Mouse (Mus musculus) forebrain, embryonic 16.5 days (tissue): ENCODE results near the gene 2410137M14Rik. TPM values are rescaled to one million over a fixed set of nuclear protein-coding genes. Genes with fewer than 3 reads are reported as not detected.
A peak's percentile ranks its signal among the peaks of the same experiment; 100 is the strongest.
"Not testable (repeated sequence)": the region's sequence is repeated elsewhere in the genome, so short reads cannot be mapped to it uniquely, and the experiment has no call there.

Experiments
- ATAC-seq: fragments of 200-750 bp; cut with Nextera tagmentation; 2 replicates; pipeline ENCODE4 v1.8.0; 2017; ENCODE audit warnings: mild to moderate bottlenecking, moderate library complexity
- H3K27ac ChIP-seq: fragments of 300-500 bp; sonication (generic); 2 replicates; pipeline ENCODE4 v1.5.1; 2014; ENCODE audit warnings: low read length, control low read depth
- H3K27me3 ChIP-seq: fragments of 300-500 bp; sonication (generic); replicated peaks from 2 replicates; pipeline ENCODE4 v1.6.1; 2014; ENCODE audit warnings: low read length; ENCODE audit not compliant: control insufficient read depth, insufficient read depth
- H3K36me3 ChIP-seq: fragments of 300-500 bp; sonication (generic); 2 replicates; pipeline ENCODE4 v1.6.1; 2014; ENCODE audit not compliant: control insufficient read depth, insufficient read depth
- H3K4me1 ChIP-seq: fragments of 300-500 bp; sonication (generic); replicated peaks from 2 replicates; pipeline ENCODE4 v1.6.1; 2014; ENCODE audit warnings: low read length; ENCODE audit not compliant: control insufficient read depth, insufficient read depth
- H3K4me2 ChIP-seq: fragments of 300-500 bp; sonication (generic); 2 replicates; pipeline ENCODE4 v1.6.1; 2014; ENCODE audit warnings: mild to moderate bottlenecking, low read length, control low read depth
- H3K4me3 ChIP-seq: fragments of 300-500 bp; sonication (generic); replicated peaks from 2 replicates; pipeline ENCODE4 v1.5.1; 2014; ENCODE audit warnings: mild to moderate bottlenecking, low read length, control low read depth
- H3K9ac ChIP-seq: fragments of 300-500 bp; sonication (generic); replicated peaks from 2 replicates; pipeline ENCODE4 v1.6.1; 2014; ENCODE audit warnings: low read depth, low read length, control low read depth
- H3K9me3 ChIP-seq: fragments of 300-500 bp; sonication (generic); 2 replicates; pipeline ENCODE4 v1.6.1; 2016; ENCODE audit warnings: low read length; ENCODE audit not compliant: control insufficient read depth
- WGBS: fragments of 180-500 bp; shearing (Covaris S2); extraction: QIAGEN DNeasy Blood & Tissue Kit; methylation state at CpG from one replicate; pipeline ENCODE4 v1.1.7; 2014; 5-methylcytosine and 5-hydroxymethylcytosine counted together
- polyA plus RNA-seq: library from polyadenylated mRNA; unstranded; fragments of >200 nt; fragmentation: Nextera tagmentation; extraction: Ambion mirVana; gene quantifications from 2 replicates; pipeline ENCODE4 v1.2.1, GENCODE M21; 2015

Gene 2410137M14Rik
- polyA plus RNA-seq: 0.25 TPM in 1 of 2 replicates, not detected in the other

GRCm38 (mm10) chr17:36981221-36981813 is at the start of gene 2410137M14Rik:
2410137M14Rik (minus strand) TSS chr17:36981237.
- WGBS: 10% methylated on average over 18 of the region's 18 CpGs
- no peak within 1 kb of the TSS for H3K4me3 ChIP-seq
- no peaks in the 10 kb centered on the region for H3K9me3 ChIP-seq
- no peaks in the 10 kb centered on the region for H3K4me1 ChIP-seq
- H3K9ac ChIP-seq: no peak within 1 kb of the TSS
- no peaks in the 10 kb centered on the region for H3K36me3 ChIP-seq
- no peak within 1 kb of the TSS for H3K4me2 ChIP-seq
- no peak for ATAC-seq
- no peak within 1 kb of the TSS for H3K27ac ChIP-seq
- H3K27me3 ChIP-seq: no peaks in the 10 kb centered on the region

- peak; percentile 9; the same call in 1 of the 2 replicates for ATAC-seq
- peaks cover 4% of the 10 kb centered on the region; the same call in 1 of the 2 replicates for H3K4me1 ChIP-seq
- H3K27me3 ChIP-seq: no peaks in the 10 kb centered on the region
- no peaks in the 10 kb centered on the region for H3K9me3 ChIP-seq
- H3K4me3 ChIP-seq: peak overlapping the region; percentile 50
- no peaks in the 10 kb centered on the region for H3K36me3 ChIP-seq
- H3K9ac ChIP-seq: peak overlapping the region; percentile 59
- WGBS: 59% methylated on average over 8 of the region's 8 CpGs
- peak overlapping the region; percentile 98 for H3K27ac ChIP-seq
- peak overlapping the region; percentile 44 for H3K4me2 ChIP-seq
Observed at GRCm38 (mm10) chr17:37029162-37029561, 48.1 kb upstream of the 2410137M14Rik start.

DNA sequence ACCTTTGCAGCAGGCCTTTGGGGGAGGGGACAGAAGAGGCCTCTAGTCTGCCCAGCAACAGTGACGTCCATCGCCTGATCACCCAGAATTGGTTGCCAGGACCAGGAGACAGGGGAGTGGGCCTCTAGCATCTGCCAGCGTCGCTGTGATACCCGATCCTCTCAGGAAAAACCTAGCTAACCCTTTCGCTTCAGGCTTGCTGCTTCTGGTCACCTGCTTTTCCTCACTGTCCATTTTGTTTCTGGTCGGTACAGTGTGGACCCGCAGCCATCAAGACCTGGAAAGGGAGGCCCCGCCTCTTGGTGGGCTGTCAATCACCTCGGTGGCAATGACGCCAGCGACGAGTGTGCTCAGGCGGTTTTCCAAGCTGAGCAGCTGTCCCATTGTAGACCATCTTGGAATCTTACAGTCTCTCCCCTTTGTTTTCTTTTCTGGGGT is 47.7 kb upstream of the 2410137M14Rik start:
- Histone ChIP-seq H3K4me2 (peak overlapping the region; percentile 44), H3K4me3 (peak overlapping the region; percentile 50), H3K9me3 (no peaks in the 10 kb centered on the region), H3K36me3 (no peaks in the 10 kb centered on the region), H3K4me1 (peaks cover 4% of the 10 kb centered on the region; the same call in 1 of the 2 replicates), H3K27me3 (no peaks in the 10 kb centered on the region), H3K27ac (peak overlapping the region; percentile 98), H3K9ac (peak overlapping the region; percentile 59)
- peak; percentile 98 for ATAC-seq
- 0% methylated on average over 14 of the region's 14 CpGs for WGBS

- ATAC-seq: peak; percentile 18
- H3K4me1 ChIP-seq: peaks cover 4% of the 10 kb centered on the region; the same call in 1 of the 2 replicates
- no peaks in the 10 kb centered on the region for H3K9me3 ChIP-seq
- peak overlapping the region; percentile 44 for H3K4me2 ChIP-seq
- peak overlapping the region; percentile 50 for H3K4me3 ChIP-seq
- H3K36me3 ChIP-seq: no peaks in the 10 kb centered on the region
- H3K27me3 ChIP-seq: no peaks in the 10 kb centered on the region
- H3K27ac ChIP-seq: peak overlapping the region; percentile 98
- H3K9ac ChIP-seq: peak overlapping the region; percentile 59
- WGBS: 3% methylated on average over 10 of the region's 10 CpGs
Observed at GRCm38 (mm10) chr17:37028212-37028611, 47.2 kb upstream of the 2410137M14Rik start.

GRCm38 (mm10) chr17:37027486-37027885 is 46.4 kb upstream of the 2410137M14Rik start:
- Histone ChIP-seq H3K9me3 (no peaks in the 10 kb centered on the region), H3K4me3 (no peak overlapping the region), H3K4me1 (peaks cover 4% of the 10 kb centered on the region; the same call in 1 of the 2 replicates), H3K4me2 (no peak overlapping the region), H3K27ac (peak overlapping the region; percentile 24; the same call in 1 of the 2 replicates), H3K9ac (no peak overlapping the region), H3K36me3 (no peaks in the 10 kb centered on the region), H3K27me3 (no peaks in the 10 kb centered on the region)
- ATAC-seq: no peak
- 97% methylated on average over 4 of the region's 4 CpGs for WGBS

DNA sequence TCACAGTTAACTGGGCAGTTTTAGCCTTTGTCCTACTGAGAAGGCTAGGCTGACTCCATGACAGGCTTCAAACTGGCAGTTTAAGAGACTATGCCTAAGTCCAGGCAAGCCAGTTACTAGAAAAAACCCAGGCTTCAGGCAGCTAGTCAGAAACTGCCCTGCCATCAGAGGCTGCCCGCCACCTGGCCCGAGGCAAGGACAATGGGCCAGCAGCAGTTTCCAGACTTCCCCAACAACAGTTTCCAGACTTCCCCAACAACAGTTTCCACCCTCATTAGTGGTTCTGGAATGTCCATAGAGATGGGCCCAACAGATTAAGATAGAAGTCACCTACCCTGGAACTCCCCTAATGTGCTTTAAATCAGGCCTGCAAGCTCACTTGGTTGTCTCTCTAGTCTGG is 45.4 kb upstream of the 2410137M14Rik start:
- ATAC-seq: no peak
- no peak overlapping the region for H3K27ac ChIP-seq
- H3K27me3 ChIP-seq: no peaks in the 10 kb centered on the region
- H3K9ac ChIP-seq: no peak overlapping the region
- H3K9me3 ChIP-seq: no peaks in the 10 kb centered on the region
- H3K36me3 ChIP-seq: no peaks in the 10 kb centered on the region
- H3K4me3 ChIP-seq: no peak overlapping the region
- 44% methylated on average over 2 of the region's 2 CpGs for WGBS
- H3K4me2 ChIP-seq: no peak overlapping the region
- peaks cover 4% of the 10 kb centered on the region; the same call in 1 of the 2 replicates for H3K4me1 ChIP-seq

DNA sequence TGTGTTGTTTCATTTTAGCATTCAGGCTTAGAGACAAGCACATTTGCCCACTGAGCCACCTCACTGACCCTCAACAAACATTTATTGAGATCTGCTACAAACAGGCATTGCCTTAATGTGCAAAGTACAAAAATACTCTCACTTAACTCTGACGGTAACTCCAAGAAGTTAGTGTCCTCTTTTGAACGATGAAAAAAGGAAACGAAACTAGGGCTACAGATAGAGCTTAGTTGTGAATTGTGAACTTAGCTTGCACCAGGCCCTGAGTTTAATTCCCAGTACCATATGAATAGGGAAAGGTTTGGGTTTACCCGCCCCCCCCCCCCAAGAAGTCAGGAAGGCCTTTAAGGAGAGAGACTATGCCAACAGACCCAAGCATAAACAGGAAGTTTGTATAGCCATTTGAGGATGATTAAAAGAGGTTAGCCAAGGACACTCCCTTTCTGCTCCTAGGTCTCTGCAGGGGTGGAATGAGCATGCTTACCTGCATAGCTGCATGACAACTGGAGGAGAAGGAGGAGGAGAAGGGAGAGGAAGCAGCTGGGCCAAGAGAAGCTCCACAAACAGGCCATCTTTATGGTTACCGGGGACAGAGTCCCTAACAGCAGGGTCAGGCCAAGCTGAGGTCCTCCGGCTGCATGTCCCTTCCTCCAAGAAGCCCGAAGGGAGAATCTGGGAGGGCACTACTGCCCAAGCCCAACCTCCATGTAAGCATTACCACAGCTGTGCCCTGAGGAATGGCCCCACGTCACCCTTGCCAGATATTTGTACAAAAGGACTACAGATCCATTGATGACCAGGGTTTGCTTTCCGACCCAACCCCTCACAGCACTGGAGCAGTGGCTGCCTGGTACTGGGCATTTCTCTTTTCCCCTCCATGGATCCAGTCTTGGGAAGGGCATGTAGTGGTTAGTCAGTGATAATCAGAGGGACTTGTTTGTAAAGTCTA is 41.9 kb upstream of the 2410137M14Rik start, which contains the start of gene Mog:
Gene Mog, minus strand, starts transcription at position 771 of the 949 bp plus-strand sequence.
- no peaks in the 10 kb centered on the region for H3K9me3 ChIP-seq
- no peak within 1 kb of the TSS for H3K9ac ChIP-seq
- H3K27me3 ChIP-seq: no peaks in the 10 kb centered on the region
- H3K4me1 ChIP-seq: no peaks in the 10 kb centered on the region
- no peak for ATAC-seq
- no peak within 1 kb of the TSS for H3K4me2 ChIP-seq
- H3K36me3 ChIP-seq: no peaks in the 10 kb centered on the region
- WGBS: 78% methylated on average over 9 of the region's 9 CpGs
- H3K27ac ChIP-seq: no peak within 1 kb of the TSS
- H3K4me3 ChIP-seq: no peak within 1 kb of the TSS

- not testable (repeated sequence) for ATAC-seq
Observed at GRCm38 (mm10) chr17:37019242-37019641, 38.2 kb upstream of the 2410137M14Rik start.

GRCm38 (mm10) chr17:37018328-37018727 is 37.3 kb upstream of the 2410137M14Rik start:
- ATAC-seq: no peak
- no peaks in the 10 kb centered on the region for H3K9me3 ChIP-seq
- no peaks in the 10 kb centered on the region for H3K27me3 ChIP-seq
- H3K36me3 ChIP-seq: no peaks in the 10 kb centered on the region
- H3K4me3 ChIP-seq: no peak overlapping the region
- H3K9ac ChIP-seq: no peak overlapping the region
- H3K4me1 ChIP-seq: no peaks in the 10 kb centered on the region
- H3K27ac ChIP-seq: no peak overlapping the region
- 46% methylated on average over 3 of the region's 3 CpGs for WGBS
- H3K4me2 ChIP-seq: no peak overlapping the region

More at GRCm38 (mm10) chr17:37019242-37019641, 38.2 kb upstream of the 2410137M14Rik start:
- not testable (repeated sequence) for H3K9ac ChIP-seq, H3K36me3 ChIP-seq, H3K27ac ChIP-seq, H3K27me3 ChIP-seq, H3K9me3 ChIP-seq, H3K4me2 ChIP-seq, H3K4me3 ChIP-seq, H3K4me1 ChIP-seq
- 87% methylated on average over 5 of the region's 5 CpGs for WGBS
